Mouse (Mus musculus): ENCODE results near the gene Kcnma1. TPM values are rescaled to one million over a fixed set of nuclear protein-coding genes. Genes with fewer than 3 reads are reported as not detected.

Kcnma1 gene
- polyA plus RNA-seq, 1 experiment from 2014 or later, result 19.5 TPM

GRCm38 (mm10) chr14:23564474-23564873 lies 449.8 kb downstream of the Kcnma1 start:
- H3K27me3 ChIP-seq (replicated peaks), result no peaks in the 10 kb centered on the region
- H3K4me3 ChIP-seq, result no peak overlapping the region
- no peak overlapping the region for H3K4me2 ChIP-seq
- H3K27ac ChIP-seq, result 0 out of 2 replicates have a peak overlapping the region, but pooled peaks have one; percentile 18
- H3K9me3 ChIP-seq, result no peaks in the 10 kb centered on the region
- no peaks in the 10 kb centered on the region for H3K36me3 ChIP-seq (replicated peaks)
- H3K9ac ChIP-seq, result no peak overlapping the region
- ATAC-seq (replicated peaks), result no peak
- 43% methylated on average over 7 of the region's 7 CpGs for WGBS
- peaks cover 7% of the 10 kb centered on the region for H3K4me1 ChIP-seq

DNA sequence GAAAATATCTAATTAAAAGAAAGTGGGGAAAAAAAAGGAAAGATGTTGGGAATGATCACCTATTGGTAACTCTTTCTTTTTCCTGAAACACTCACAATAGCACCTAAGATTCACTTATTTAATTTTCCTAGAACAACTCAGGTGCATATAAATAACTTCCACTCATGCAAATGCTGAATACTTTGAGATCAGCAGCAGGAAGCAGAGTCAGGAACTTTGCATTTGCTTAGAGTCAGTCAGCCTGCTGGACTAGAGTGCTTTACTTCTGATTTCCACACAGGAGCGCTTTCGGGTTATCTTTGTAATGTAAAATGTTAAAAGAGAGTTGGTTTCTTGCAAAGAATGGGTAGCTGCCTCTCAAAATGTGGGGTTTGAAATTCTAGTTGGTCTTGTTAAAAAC lies 451.1 kb downstream of the Kcnma1 start:
- ATAC-seq (replicated peaks), result no peak
- H3K4me1 ChIP-seq, result peaks cover 7% of the 10 kb centered on the region
- no peaks in the 10 kb centered on the region for H3K36me3 ChIP-seq (replicated peaks)
- no peak overlapping the region for H3K4me2 ChIP-seq
- no peak overlapping the region for H3K4me3 ChIP-seq
- H3K9ac ChIP-seq, result no peak overlapping the region
- H3K27ac ChIP-seq, result no peak overlapping the region
- 72% methylated on average over 2 of the region's 2 CpGs for WGBS
- H3K27me3 ChIP-seq (replicated peaks), result no peaks in the 10 kb centered on the region
- no peaks in the 10 kb centered on the region for H3K9me3 ChIP-seq

GRCm38 (mm10) chr14:23555647-23556046 lies 458.6 kb downstream of the Kcnma1 start:
- no peaks in the 10 kb centered on the region for H3K36me3 ChIP-seq (replicated peaks)
- H3K4me1 ChIP-seq, result no peaks in the 10 kb centered on the region
- 78% methylated on average over 2 of the region's 2 CpGs for WGBS
- no peak overlapping the region for H3K4me3 ChIP-seq
- no peak overlapping the region for H3K4me2 ChIP-seq
- ATAC-seq (replicated peaks), result no peak
- H3K9ac ChIP-seq, result no peak overlapping the region
- no peaks in the 10 kb centered on the region for H3K9me3 ChIP-seq
- no peak overlapping the region for H3K27ac ChIP-seq
- no peaks in the 10 kb centered on the region for H3K27me3 ChIP-seq (replicated peaks)

GRCm38 (mm10) chr14:23552252-23552974 lies 461.9 kb downstream of the Kcnma1 start:
- H3K27me3 ChIP-seq (replicated peaks), result no peaks in the 10 kb centered on the region
- H3K27ac ChIP-seq, result no peak overlapping the region
- H3K36me3 ChIP-seq (replicated peaks), result no peaks in the 10 kb centered on the region
- no peak overlapping the region for H3K9ac ChIP-seq
- 46% methylated on average over 5 of the region's 5 CpGs for WGBS
- no peak overlapping the region for H3K4me2 ChIP-seq
- H3K9me3 ChIP-seq, result no peaks in the 10 kb centered on the region
- no peak overlapping the region for H3K4me3 ChIP-seq
- no peaks in the 10 kb centered on the region for H3K4me1 ChIP-seq
- no peak for ATAC-seq (replicated peaks)

DNA sequence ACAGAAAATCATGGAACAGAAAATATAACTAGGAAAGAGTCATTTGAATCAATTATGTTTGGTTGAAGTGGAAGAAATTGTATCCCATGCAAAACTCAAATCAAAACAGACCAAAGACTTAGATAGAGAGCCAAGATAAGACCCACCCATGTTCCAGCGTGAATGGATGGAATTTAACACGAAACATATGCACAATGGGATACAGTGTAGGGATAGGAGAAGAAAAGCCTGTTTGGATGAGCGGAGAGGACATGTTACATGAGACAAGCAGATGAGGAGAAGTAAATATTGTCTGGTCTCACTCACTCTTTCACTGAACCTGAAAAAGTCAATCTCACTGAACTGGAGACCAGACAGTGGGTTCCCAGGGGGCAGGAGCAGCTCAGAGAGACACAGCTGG lies 463.8 kb downstream of the Kcnma1 start:
- no peaks in the 10 kb centered on the region for H3K4me1 ChIP-seq
- H3K27ac ChIP-seq, result no peak overlapping the region
- no peak for ATAC-seq (replicated peaks)
- H3K9ac ChIP-seq, result no peak overlapping the region
- no peaks in the 10 kb centered on the region for H3K36me3 ChIP-seq (replicated peaks)
- no peaks in the 10 kb centered on the region for H3K9me3 ChIP-seq
- H3K4me2 ChIP-seq, result no peak overlapping the region
- no peak overlapping the region for H3K4me3 ChIP-seq
- WGBS, result 85% methylated on average over 3 of the region's 3 CpGs
- H3K27me3 ChIP-seq (replicated peaks), result no peaks in the 10 kb centered on the region

DNA sequence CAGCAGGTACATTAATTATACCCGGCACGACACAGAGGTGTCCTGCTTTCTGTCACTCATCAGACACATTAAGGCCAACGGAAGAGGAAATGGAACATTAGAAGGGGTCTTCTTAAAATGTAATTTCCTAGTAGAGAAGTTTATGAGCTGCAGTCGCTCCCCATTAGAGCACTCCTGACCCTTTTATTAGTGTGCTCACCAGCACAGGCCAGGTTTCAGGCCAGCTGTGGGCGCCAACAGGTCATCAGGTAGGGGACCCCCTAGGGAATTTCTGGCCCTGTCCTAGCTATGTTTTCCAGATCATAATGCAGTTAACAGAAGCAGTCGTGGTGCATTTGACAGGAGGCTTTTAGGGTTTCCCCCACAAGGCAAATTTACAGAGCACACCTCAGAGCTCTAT lies 472.2 kb downstream of the Kcnma1 start:
- no peak overlapping the region for H3K9ac ChIP-seq
- no peak overlapping the region for H3K4me2 ChIP-seq
- H3K9me3 ChIP-seq, result no peaks in the 10 kb centered on the region
- no peaks in the 10 kb centered on the region for H3K27me3 ChIP-seq (replicated peaks)
- H3K4me3 ChIP-seq, result no peak overlapping the region
- 89% methylated on average over 6 of the region's 6 CpGs for WGBS
- no peaks in the 10 kb centered on the region for H3K4me1 ChIP-seq
- ATAC-seq (replicated peaks), result no peak
- no peak overlapping the region for H3K27ac ChIP-seq
- H3K36me3 ChIP-seq (replicated peaks), result no peaks in the 10 kb centered on the region

DNA sequence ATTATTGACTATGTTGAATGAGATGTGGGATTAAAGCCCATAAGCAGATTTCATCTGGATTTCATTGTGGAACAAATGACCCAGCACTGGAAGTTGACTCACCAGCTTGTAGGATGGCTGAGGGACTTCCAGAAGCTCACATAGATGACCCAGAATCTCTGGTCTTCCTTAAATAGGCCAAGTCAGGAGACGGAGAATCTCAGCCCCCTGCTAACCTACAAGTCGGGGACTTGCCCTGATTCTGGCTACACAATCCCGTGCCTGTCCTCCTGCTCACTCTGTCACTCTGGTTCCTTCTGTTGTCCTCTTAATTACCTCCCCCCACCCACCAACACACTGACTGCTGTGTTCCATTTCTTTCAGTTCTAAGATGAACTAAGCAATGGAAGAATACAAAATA lies 474.7 kb downstream of the Kcnma1 start:
- Histone ChIP-seq H3K9ac (no peak overlapping the region), H3K27me3 (replicated peaks) (no peaks in the 10 kb centered on the region), H3K36me3 (replicated peaks) (no peaks in the 10 kb centered on the region), H3K9me3 (no peaks in the 10 kb centered on the region), H3K4me1 (no peaks in the 10 kb centered on the region), H3K27ac (no peak overlapping the region), H3K4me3 (no peak overlapping the region), H3K4me2 (no peak overlapping the region)
- no peak for ATAC-seq (replicated peaks)
- WGBS, result 76% methylated on average over 3 of the region's 3 CpGs

- no peak for ATAC-seq (replicated peaks)
- Histone ChIP-seq H3K4me3 (no peak overlapping the region), H3K27me3 (replicated peaks) (no peaks in the 10 kb centered on the region), H3K4me1 (no peaks in the 10 kb centered on the region), H3K9me3 (no peaks in the 10 kb centered on the region), H3K4me2 (no peak overlapping the region), H3K9ac (no peak overlapping the region), H3K36me3 (replicated peaks) (no peaks in the 10 kb centered on the region), H3K27ac (no peak overlapping the region)
- WGBS, result 94% methylated on average over 3 of the region's 3 CpGs
Observed at GRCm38 (mm10) chr14:23533346-23533745, 480.9 kb downstream of the Kcnma1 start.

GRCm38 (mm10) chr14:23531735-23532525 lies 482.4 kb downstream of the Kcnma1 start:
- H3K4me1 ChIP-seq, result no peaks in the 10 kb centered on the region
- H3K36me3 ChIP-seq (replicated peaks), result no peaks in the 10 kb centered on the region
- ATAC-seq (replicated peaks), result no peak
- H3K9me3 ChIP-seq, result no peaks in the 10 kb centered on the region
- 76% methylated on average over 8 of the region's 8 CpGs for WGBS
- no peaks in the 10 kb centered on the region for H3K27me3 ChIP-seq (replicated peaks)
- no peak overlapping the region for H3K4me3 ChIP-seq
- no peak overlapping the region for H3K27ac ChIP-seq
- no peak overlapping the region for H3K4me2 ChIP-seq
- H3K9ac ChIP-seq, result no peak overlapping the region

DNA sequence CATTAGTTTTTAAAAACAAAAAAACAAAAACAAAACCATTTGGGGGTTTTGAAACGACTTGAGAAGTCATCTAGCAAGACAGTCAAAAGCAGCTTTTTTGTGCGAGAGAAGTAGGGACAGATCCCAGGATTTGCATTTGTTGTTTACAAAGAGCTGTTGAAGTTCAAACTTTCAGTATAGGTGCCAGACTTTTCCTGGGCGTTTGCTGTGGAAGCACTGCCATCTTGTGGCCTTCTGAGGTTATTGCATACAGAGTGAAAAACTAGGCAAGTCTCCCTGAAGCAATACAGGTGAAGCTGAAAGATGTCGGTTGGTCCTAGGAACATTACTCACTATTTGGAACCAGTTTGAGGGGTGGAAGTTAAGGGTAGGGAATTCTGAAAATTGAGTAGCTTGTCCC lies 484.6 kb downstream of the Kcnma1 start:
- no peak overlapping the region for H3K4me3 ChIP-seq
- H3K9me3 ChIP-seq, result no peaks in the 10 kb centered on the region
- H3K9ac ChIP-seq, result no peak overlapping the region
- no peaks in the 10 kb centered on the region for H3K36me3 ChIP-seq (replicated peaks)
- 9% methylated on average over 4 of the region's 4 CpGs for WGBS
- H3K27ac ChIP-seq, result no peak overlapping the region
- no peaks in the 10 kb centered on the region for H3K27me3 ChIP-seq (replicated peaks)
- no peak for ATAC-seq (replicated peaks)
- H3K4me2 ChIP-seq, result no peak overlapping the region
- no peaks in the 10 kb centered on the region for H3K4me1 ChIP-seq

DNA sequence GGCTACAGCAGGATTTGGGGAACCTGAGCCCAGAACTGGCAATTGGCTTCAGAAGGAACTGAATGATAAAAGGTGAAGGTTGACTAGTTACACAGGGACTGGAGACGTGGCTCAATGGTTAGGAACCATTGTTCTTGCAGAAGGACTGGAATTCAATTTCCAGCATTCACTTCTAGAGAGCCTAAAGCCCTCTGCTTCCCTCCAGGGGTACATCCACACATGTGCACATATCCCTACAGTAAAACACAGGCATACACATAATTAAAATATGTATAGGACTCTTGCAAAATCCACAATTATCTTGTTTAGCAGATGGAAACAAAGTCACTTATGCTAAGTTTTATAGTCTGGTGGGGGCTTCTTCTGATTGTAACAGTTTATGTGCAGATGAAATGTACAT lies 485.1 kb downstream of the Kcnma1 start:
- no peak for ATAC-seq (replicated peaks)
- Histone ChIP-seq H3K4me2 (no peak overlapping the region), H3K9ac (no peak overlapping the region), H3K27ac (no peak overlapping the region), H3K4me3 (no peak overlapping the region), H3K4me1 (no peaks in the 10 kb centered on the region), H3K9me3 (no peaks in the 10 kb centered on the region), H3K27me3 (replicated peaks) (no peaks in the 10 kb centered on the region), H3K36me3 (replicated peaks) (no peaks in the 10 kb centered on the region)
- WGBS, result 46% methylated on average over 1 of the region's 1 CpGs

- Histone ChIP-seq H3K27me3 (replicated peaks) (no peaks in the 10 kb centered on the region), H3K4me1 (no peaks in the 10 kb centered on the region), H3K36me3 (replicated peaks) (no peaks in the 10 kb centered on the region), H3K4me3 (no peak overlapping the region), H3K9me3 (no peaks in the 10 kb centered on the region), H3K27ac (no peak overlapping the region), H3K9ac (no peak overlapping the region), H3K4me2 (no peak overlapping the region)
- ATAC-seq (replicated peaks), result no peak
- WGBS, result 95% methylated on average over 1 of the region's 1 CpGs
Observed at GRCm38 (mm10) chr14:23525910-23526309, 488.4 kb downstream of the Kcnma1 start.
